Mouse (Mus musculus) CH12.LX (cell line): ENCODE measurements around the gene Apoa2. TPM values are rescaled to one million over a fixed set of nuclear protein-coding genes. Genes with fewer than 3 reads are reported as not detected.

Experiments
- DNase-seq: peaks from one replicate; pipeline ENCODE4 v3.0.0-alpha.2; 2013; ENCODE audit errors: extremely low read depth
- H3K27ac ChIP-seq: 2 replicates; pipeline ENCODE4 v1.5.1; 2012; ENCODE audit warnings: low read depth, mild to moderate bottlenecking, control low read depth, moderate library complexity; ENCODE audit not compliant: insufficient read depth
- H3K27me3 ChIP-seq: replicated peaks from 2 replicates; pipeline ENCODE3; 2012; ENCODE audit warnings: inconsistent platforms
- H3K36me3 ChIP-seq, 2 experiments: replicated peaks in 1 of 2; 2 replicates each; pipeline versions ENCODE3 to v1.6.1; 2012; ENCODE audit warnings: inconsistent platforms in 1 of 2, low read length in 1 of 2, mild to moderate bottlenecking in 1 of 2, mixed read lengths in 1 of 2, moderate library complexity in 1 of 2; ENCODE audit not compliant: control insufficient read depth in 1 of 2, insufficient read depth in 1 of 2
- H3K4me1 ChIP-seq, 2 experiments: 2 replicates each; pipeline ENCODE4 v1.6.1; 2012; ENCODE audit warnings: inconsistent platforms in 1 of 2, moderate library complexity in 1 of 2; ENCODE audit not compliant: insufficient read depth in 2 of 2, control insufficient read depth in 1 of 2
- H3K4me2 ChIP-seq: 2 replicates; pipeline ENCODE4 v1.6.1; 2012; ENCODE audit warnings: low read depth, mild to moderate bottlenecking, control low read depth; ENCODE audit not compliant: poor library complexity, insufficient read depth, severe bottlenecking
- H3K4me3 ChIP-seq, 3 experiments: fragments of 150-350 bp in 1 of 3; sonication (generic) in 1 of 3; replicated peaks in 1 of 3; 2 replicates each; pipeline versions ENCODE3 to v1.5.1; 2011 to 2012; ENCODE audit warnings: low read depth in 2 of 3, low read length in 2 of 3, mild to moderate bottlenecking in 2 of 3, moderate library complexity in 2 of 3, control low read depth in 1 of 3, improper control_type of control experiment in 1 of 3, inconsistent platforms in 1 of 3, mixed read lengths in 1 of 3; ENCODE audit not compliant: poor library complexity in 1 of 3
- H3K79me2 ChIP-seq: replicated peaks from 2 replicates; pipeline ENCODE4 v1.6.1; 2012; ENCODE audit warnings: mild to moderate bottlenecking, moderate library complexity; ENCODE audit not compliant: control insufficient read depth, poor library complexity, insufficient read depth, severe bottlenecking; ENCODE audit errors: extremely low read depth
- H3K9ac ChIP-seq: 2 replicates; pipeline ENCODE4 v1.6.1; 2012; ENCODE audit warnings: low read depth, mild to moderate bottlenecking, control low read depth, moderate library complexity; ENCODE audit not compliant: insufficient read depth
- H3K9me3 ChIP-seq: replicated peaks from 2 replicates; pipeline ENCODE3; 2012; ENCODE audit warnings: low read length, inconsistent platforms, mixed read lengths
- ELF1 ChIP-seq: IDR thresholded peaks from 2 replicates; pipeline ENCODE4 v1.6.1; 2014; ENCODE audit warnings: low read depth, mild to moderate bottlenecking, inconsistent platforms, low read length, improper control_type of control experiment
- ETS1 ChIP-seq: conservative IDR thresholded peaks from 2 replicates; pipeline ENCODE4 v1.6.1; 2012; ENCODE audit warnings: low read depth, mild to moderate bottlenecking, inconsistent platforms, low read length, improper control_type of control experiment, moderate library complexity
- HCFC1 ChIP-seq: IDR thresholded peaks from 2 replicates; pipeline ENCODE4 v1.6.1; 2012; ENCODE audit warnings: low read depth, mild to moderate bottlenecking, inconsistent platforms, low read length, improper control_type of control experiment
- KAT2A ChIP-seq: IDR thresholded peaks from 2 replicates; pipeline ENCODE4 v1.6.1; 2012; ENCODE audit warnings: low read length, improper control_type of control experiment, inconsistent platforms; ENCODE audit not compliant: insufficient replicate concordance
- MAFK ChIP-seq: IDR thresholded peaks from 2 replicates; pipeline ENCODE4 v1.6.1; 2011; ENCODE audit warnings: low read length, improper control_type of control experiment; ENCODE audit not compliant: insufficient replicate concordance
- MAX ChIP-seq: IDR thresholded peaks from 2 replicates; pipeline ENCODE4 v1.6.1; 2011; ENCODE audit warnings: low read length, improper control_type of control experiment
- MAZ ChIP-seq: IDR thresholded peaks from 2 replicates; pipeline ENCODE4 v1.6.1; 2012; ENCODE audit warnings: low read depth, mild to moderate bottlenecking, inconsistent platforms, low read length, improper control_type of control experiment, moderate library complexity
- MEF2A ChIP-seq: IDR thresholded peaks from 2 replicates; pipeline ENCODE4 v1.6.1; 2014; ENCODE audit warnings: low read depth, mild to moderate bottlenecking, inconsistent platforms, low read length, improper control_type of control experiment, borderline replicate concordance
- NELFE ChIP-seq: IDR thresholded peaks from 2 replicates; pipeline ENCODE4 v1.6.1; 2011; ENCODE audit warnings: low read depth, low read length, improper control_type of control experiment
- PAX5 ChIP-seq: IDR thresholded peaks from 2 replicates; pipeline ENCODE4 v1.6.1; 2012; ENCODE audit warnings: low read length, inconsistent platforms, mixed read lengths
- SIN3A ChIP-seq: IDR thresholded peaks from 2 replicates; pipeline ENCODE4 v1.6.1; 2012; ENCODE audit warnings: low read length, improper control_type of control experiment, inconsistent platforms
- TCF12 ChIP-seq: IDR thresholded peaks from 2 replicates; pipeline ENCODE4 v1.6.1; 2014; ENCODE audit warnings: low read depth, mild to moderate bottlenecking, inconsistent platforms, low read length, improper control_type of control experiment
- USF1 ChIP-seq: IDR thresholded peaks from 2 replicates; pipeline ENCODE4 v1.6.1; 2014; ENCODE audit warnings: low read depth, mild to moderate bottlenecking, inconsistent platforms, low read length, improper control_type of control experiment
- USF2 ChIP-seq: conservative IDR thresholded peaks from 2 replicates; pipeline ENCODE4 v1.6.1; 2011; ENCODE audit warnings: low read depth, low read length, improper control_type of control experiment
- ZMIZ1 ChIP-seq: IDR thresholded peaks from 2 replicates; pipeline ENCODE4 v1.6.1; 2012; ENCODE audit warnings: low read depth, mild to moderate bottlenecking, inconsistent platforms, low read length, improper control_type of control experiment
- ZNF384 ChIP-seq: IDR thresholded peaks from 2 replicates; pipeline ENCODE4 v1.6.1; 2012; ENCODE audit warnings: low read depth, low read length, improper control_type of control experiment, inconsistent platforms
- dilution Hi-C: fragments of 300-500 bp; cut with MboI; formaldehyde crosslinking; loops from 2 replicates; pipeline ENCODE4 v1.14.3; 2020; ENCODE audit warnings: low sequenced_read_pairs; ENCODE audit not compliant: extremely low pct_unique_long_range_greater_than_20kb, extremely low pct_ligation_motif_present
- in situ Hi-C: fragments of 300-500 bp; cut with MboI; formaldehyde crosslinking; loops from 3 replicates; pipeline ENCODE4 v1.14.3; 2019; ENCODE audit warnings: low sequenced_read_pairs, low pct_ligation_motif_present, low pct_unique_long_range_greater_than_20kb, mixed read lengths
- polyA plus RNA-seq: library from polyadenylated mRNA; unstranded; fragments of >175 nt; gene quantifications from 2 replicates; pipeline ENCODE4 v1.2.1, GENCODE M21; 2012; ENCODE audit warnings: low read depth; ENCODE audit not compliant: insufficient read length
- total RNA-seq, 2 experiments: library from RNA; depleted of rRNA; stranded (reverse); fragments of 300-350 nt in 1 of 2; fragments of >200 nt in 1 of 2; gene quantifications; 2 replicates each; pipeline ENCODE4 v1.2.3; 2012 to 2014

Gene Apoa2
- total and polyA plus RNA-seq, 3 experiments = 3.0 to 5.3 (median 3.1) TPM

GRCm38 (mm10) chr1:171185655-171186054 lies 39.2 kb upstream of the Apoa2 start:
- H3K4me2 ChIP-seq = no peak overlapping the region
- no peak for DNase-seq
- H3K27ac ChIP-seq = no peak overlapping the region
- in situ Hi-C loops = no loop called here
- dilution Hi-C loops = no loop called here
- no peaks in the 10 kb centered on the region for H3K27me3 ChIP-seq
- TF ChIP-seq ETS1 (no peak), USF2 (no peak), ZMIZ1 (no peak), ELF1 (no peak), MAFK (no peak), NELFE (no peak), MAX (no peak), MEF2A (no peak), MAZ (no peak), SIN3A (no peak), TCF12 (no peak), ZNF384 (no peak), USF1 (no peak), KAT2A (no peak), PAX5 (no peak)
- H3K36me3 ChIP-seq = no peaks in the 10 kb centered on the region
- no peak overlapping the region for H3K4me3 ChIP-seq
- peaks cover 8 to 15% of the 10 kb centered on the region in 2 experiments for H3K4me1 ChIP-seq
- no peaks in the 10 kb centered on the region for H3K79me2 ChIP-seq
- H3K9ac ChIP-seq = no peak overlapping the region
- no peaks in the 10 kb centered on the region for H3K9me3 ChIP-seq

- Histone ChIP-seq H3K4me1 (peaks cover 8 to 15% of the 10 kb centered on the region in 2 experiments), H3K4me2 (no peak overlapping the region), H3K9me3 (no peaks in the 10 kb centered on the region), H3K27me3 (no peaks in the 10 kb centered on the region), H3K79me2 (no peaks in the 10 kb centered on the region), H3K9ac (no peak overlapping the region), H3K27ac (no peak overlapping the region), H3K4me3 (no peak overlapping the region), H3K36me3 (no peaks in the 10 kb centered on the region)
- no peak for DNase-seq
- TF ChIP-seq HCFC1 = no peak
- no peak for TF ChIP-seq USF2
- no peak for TF ChIP-seq ETS1
- TF ChIP-seq MEF2A = no peak
- TF ChIP-seq ZNF384 = no peak
- no peak for TF ChIP-seq ELF1
- TF ChIP-seq PAX5 = no peak
- dilution Hi-C loops = no loop called here
- in situ Hi-C loops = no loop called here
These were observed 36.8 kb upstream of the Apoa2 start for GRCm38 (mm10) chr1:171187851-171188700.
